ENCODE assay signal across 9 mouse cellular contexts in the genomic region with DNA sequence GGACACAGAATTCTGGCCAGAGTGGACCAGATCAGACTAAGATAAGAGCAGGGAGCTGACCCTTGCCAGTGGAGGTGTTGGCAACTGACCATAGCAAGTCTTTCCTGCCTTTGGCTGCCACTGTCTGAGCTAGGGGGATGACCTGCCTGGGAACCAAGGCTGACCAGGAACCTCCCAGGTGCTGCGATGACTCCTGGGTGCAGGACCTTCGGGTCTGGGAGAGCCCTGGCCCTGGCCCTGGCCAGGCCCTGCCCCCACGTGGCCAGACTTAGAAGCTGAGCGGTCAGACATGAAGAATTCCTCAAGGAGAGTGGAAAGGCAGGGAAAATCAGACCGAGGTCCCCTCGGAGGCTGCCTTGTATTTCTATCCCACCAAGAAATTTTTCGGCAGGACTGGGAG. TPM values are rescaled to one million over a fixed set of nuclear protein-coding genes. Genes with fewer than 3 reads are reported as not detected.
DNase-seq lines count a peak whose midpoint lies in the region; ATAC-seq and TF ChIP-seq lines count a peak whose summit lies in the region.
"Had no signal": no experiment of that assay in that cellular context is flagged by ENCODE, and none has a peak within 500 bp of the region (broad histone marks: within the 10 kb centered on the region; RNA-seq: fewer than 3 reads in every experiment).

No protein-coding gene starts in this region.

- H3K27ac ChIP-seq in ES-Bruce4 (ENCODE audit: insufficient read depth, low read length): no peak overlapping the region
- H3K27ac ChIP-seq in embryonic facial prominence, embryonic 11.5 days (replicated peaks; ENCODE audit: low read depth, low read length): 0 out of 2 replicates have a peak overlapping the region, but pooled peaks have one; percentile 13
- H3K27ac ChIP-seq in hindbrain, embryonic 13.5 days: peak overlapping the region; percentile 1; the same call in 1 of the 2 replicates
- H3K27ac ChIP-seq in limb, embryonic 15.5 days: peak overlapping the region; percentile 58

- 1% methylated on average over 7 of the region's 7 CpGs for WGBS in embryonic facial prominence, embryonic 11.5 days
- 2% methylated on average over 7 of the region's 7 CpGs for WGBS in hindbrain, embryonic 13.5 days
- WGBS in limb, embryonic 15.5 days: 9% methylated on average over 7 of the region's 7 CpGs

- H3K4me3 ChIP-seq in ES-Bruce4 (ENCODE audit: low read depth, low read length): no peak overlapping the region
- peak overlapping the region; percentile 79 for H3K4me3 ChIP-seq in embryonic facial prominence, embryonic 11.5 days (ENCODE audit: low read depth, low read length)
- H3K4me3 ChIP-seq in hindbrain, embryonic 13.5 days: peak overlapping the region; percentile 15
- peak overlapping the region; percentile 70 for H3K4me3 ChIP-seq in limb, embryonic 15.5 days

- DNase-seq in embryonic facial prominence, embryonic 11.5 days (ENCODE audit: low spot score): no peak
- DNase-seq in thymus, adult 18-20 months: no peak
- no peak for DNase-seq in urinary bladder, postnatal 4 days (ENCODE audit: low spot score in 2 of 2)
- no peak for DNase-seq in urinary bladder, postnatal 25 days (ENCODE audit: low spot score)
- no peak for DNase-seq in layer of hippocampus, adult 9-10 months (ENCODE audit: low spot score)

- no peak for TF ChIP-seq EP300 in ES-Bruce4 (IDR thresholded peaks at IDR 0.05; ENCODE audit: insufficient read depth, low read depth, low read length)

- peak; percentile 9 for TF ChIP-seq CTCF in ES-Bruce4 (IDR thresholded peaks at IDR 0.05; ENCODE audit: low read depth, low read length)

- H3K27me3 ChIP-seq in ES-Bruce4 (ENCODE audit: control insufficient read depth, insufficient read depth, low read length, poor library complexity, severe bottlenecking): peaks cover 35% of the 10 kb centered on the region
- H3K27me3 ChIP-seq in embryonic facial prominence, embryonic 11.5 days (ENCODE audit: control insufficient read depth, insufficient read depth, low read length): peaks cover 42% of the 10 kb centered on the region
- H3K27me3 ChIP-seq in hindbrain, embryonic 13.5 days: peaks cover 100% of the 10 kb centered on the region
- peaks cover 89% of the 10 kb centered on the region for H3K27me3 ChIP-seq in limb, embryonic 15.5 days

- no peak for TF ChIP-seq POLR2A in ES-Bruce4 (IDR thresholded peaks at IDR 0.05; ENCODE audit: insufficient read depth, low read length)

- H3K4me2 ChIP-seq in embryonic facial prominence, embryonic 11.5 days (ENCODE audit: low read depth, low read length): peak overlapping the region; percentile 28
- peak overlapping the region; percentile 26 for H3K4me2 ChIP-seq in hindbrain, embryonic 13.5 days
- H3K4me2 ChIP-seq in limb, embryonic 15.5 days: peak overlapping the region; percentile 41

- H3K9ac ChIP-seq in ES-Bruce4 (ENCODE audit: low read depth, poor library complexity, severe bottlenecking): no peak overlapping the region
- peak overlapping the region; percentile 26 for H3K9ac ChIP-seq in embryonic facial prominence, embryonic 11.5 days (replicated peaks; ENCODE audit: low read length)
- no peak overlapping the region; the same call in 1 of the 2 replicates for H3K9ac ChIP-seq in hindbrain, embryonic 13.5 days
- H3K9ac ChIP-seq in limb, embryonic 15.5 days: no peak overlapping the region

- H3K36me3 ChIP-seq in ES-Bruce4 (ENCODE audit: control insufficient read depth, insufficient read depth, low read length, poor library complexity, severe bottlenecking): no peaks in the 10 kb centered on the region
- H3K36me3 ChIP-seq in embryonic facial prominence, embryonic 11.5 days (replicated peaks; ENCODE audit: control insufficient read depth, insufficient read depth, low read depth, low read length): no peaks in the 10 kb centered on the region
- no peaks in the 10 kb centered on the region for H3K36me3 ChIP-seq in hindbrain, embryonic 13.5 days
- H3K36me3 ChIP-seq in limb, embryonic 15.5 days: no peaks in the 10 kb centered on the region

- peaks cover 4% of the 10 kb centered on the region for H3K4me1 ChIP-seq in ES-Bruce4 (ENCODE audit: control insufficient read depth, insufficient read depth, low read length)
- H3K4me1 ChIP-seq in embryonic facial prominence, embryonic 11.5 days (ENCODE audit: control insufficient read depth, insufficient read depth, low read length): peaks cover 15% of the 10 kb centered on the region
- H3K4me1 ChIP-seq in hindbrain, embryonic 13.5 days (replicated peaks): peaks cover 49% of the 10 kb centered on the region
- H3K4me1 ChIP-seq in limb, embryonic 15.5 days: peaks cover 73% of the 10 kb centered on the region

- H3K9me3 ChIP-seq in ES-Bruce4 (replicated peaks; ENCODE audit: control insufficient read depth, insufficient read depth, low read length, poor library complexity, severe bottlenecking): no peaks in the 10 kb centered on the region
- no peaks in the 10 kb centered on the region for H3K9me3 ChIP-seq in embryonic facial prominence, embryonic 11.5 days (replicated peaks; ENCODE audit: control insufficient read depth, low read length)
- H3K9me3 ChIP-seq in hindbrain, embryonic 13.5 days: no peaks in the 10 kb centered on the region
- no peaks in the 10 kb centered on the region for H3K9me3 ChIP-seq in limb, embryonic 15.5 days

- ATAC-seq in embryonic facial prominence, embryonic 11.5 days (replicated peaks; ENCODE audit: insufficient number of reproducible peaks, low FRiP score, low TSS enrichment, low read depth): no peak
- no peak for ATAC-seq in hindbrain, embryonic 13.5 days (ENCODE audit: low FRiP score)
- ATAC-seq in limb, embryonic 15.5 days (ENCODE audit: insufficient number of reproducible peaks, low FRiP score, low TSS enrichment, low read depth): no peak
- ATAC-seq: Patski had no signal

RNA-seq across cellular contexts. Expression of a gene that starts 2.5 kb away (rescaled TPM):
- 3.1 and 5.4 TPM in 2 replicates for polyA plus RNA-seq in ES-Bruce4 (2011; ENCODE audit: insufficient read depth, insufficient read length, low read depth, missing spikeins)
- 22.3 and 28.3 TPM in 2 replicates for polyA plus RNA-seq in embryonic facial prominence, embryonic 11.5 days (2014; fragmentation: Nextera tagmentation; extraction: Ambion mirVana)
- polyA plus RNA-seq in hindbrain, embryonic 13.5 days (2015; fragmentation: Nextera tagmentation; extraction: Ambion mirVana): 16.1 and 17.2 TPM in 2 replicates
- polyA plus RNA-seq in limb, embryonic 15.5 days (2015; fragmentation: Nextera tagmentation; extraction: Ambion mirVana): 16.9 and 17.5 TPM in 2 replicates
- polyA plus RNA-seq: Patski had no signal

RNA-seq across cellular contexts. Expression of a gene that starts 28.5 kb away (rescaled TPM):
- not detected in 2 replicates for polyA plus RNA-seq in ES-Bruce4 (2011; ENCODE audit: insufficient read depth, insufficient read length, low read depth, missing spikeins)
- not detected in 2 replicates for polyA plus RNA-seq in embryonic facial prominence, embryonic 11.5 days (2014; fragmentation: Nextera tagmentation; extraction: Ambion mirVana)
- polyA plus RNA-seq in hindbrain, embryonic 13.5 days (2015; fragmentation: Nextera tagmentation; extraction: Ambion mirVana): not detected in 2 replicates
- polyA plus RNA-seq in limb, embryonic 15.5 days (2015; fragmentation: Nextera tagmentation; extraction: Ambion mirVana): not detected in 2 replicates
- polyA plus RNA-seq: Patski had no signal
